Mouse (Mus musculus): ENCODE results near the gene Ift43. TPM values are rescaled to one million over a fixed set of nuclear protein-coding genes. Genes with fewer than 3 reads are reported as not detected.

Ift43 gene
- polyA plus RNA-seq, 1 experiment from 2014 or later: 35.2 TPM

Other genes starting within 250 kb of the Ift43 start
- 5.8 and 9.8 TPM in 2 replicates for gene Tgfb3, start 3.5 kb upstream of the Ift43 start, polyA plus RNA-seq (2015; fragmentation: Nextera tagmentation; extraction: Ambion mirVana)
- gene Gpatch2l, start 159.3 kb downstream of the Ift43 start, polyA plus RNA-seq (2015; fragmentation: Nextera tagmentation; extraction: Ambion mirVana): 20.8 and 25.0 TPM in 2 replicates